Mouse (Mus musculus): ENCODE measurements at regions not wholly inside any gene's neighbourhood (a gene's known extent, or its start where the extent isn't known, plus 50 kb on each side); places are given as distances from the start of the nearest gene placed in this dataset.

DNA sequence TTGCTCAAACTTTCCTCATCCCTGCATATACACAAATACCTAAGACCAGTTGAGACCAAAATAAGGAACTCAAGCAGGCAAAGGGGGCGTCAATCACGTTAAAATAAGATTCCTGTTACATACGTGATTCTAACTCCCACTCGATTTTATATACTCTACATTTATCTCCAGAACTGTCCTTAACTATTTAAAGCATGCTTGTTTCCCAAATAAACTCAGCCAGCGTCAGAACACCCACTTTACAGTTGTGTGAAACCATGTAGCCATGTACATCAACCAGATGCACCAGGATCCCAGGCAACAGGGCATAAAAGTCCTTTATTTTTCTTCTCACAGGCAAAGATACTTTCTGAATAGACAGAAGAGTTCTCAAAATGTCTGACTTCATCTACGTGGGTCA is 61.5 kb downstream of the Ccna1 start:
- no peak for DNase-seq

DNA sequence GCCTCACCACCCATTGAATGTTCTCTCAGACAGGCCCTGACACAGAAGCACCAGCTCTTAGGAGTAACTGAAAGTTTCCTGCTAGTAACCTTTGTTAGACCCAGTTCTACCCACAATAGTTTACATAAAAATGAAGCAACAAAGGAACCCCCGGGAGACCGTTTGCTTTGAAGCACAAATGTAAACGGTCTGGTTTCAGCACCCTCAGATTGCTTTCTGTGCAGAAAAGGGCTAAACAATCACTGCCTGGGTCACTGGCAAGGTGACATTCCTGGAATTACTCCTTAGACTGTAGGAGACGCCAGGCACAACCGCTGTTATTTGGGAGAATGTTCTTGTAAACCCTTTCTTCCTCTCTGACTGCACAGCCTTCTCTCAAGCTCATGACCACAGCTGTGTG is 65.2 kb downstream of the Ccna1 start:
- DNase-seq, result peak; percentile 5

DNA sequence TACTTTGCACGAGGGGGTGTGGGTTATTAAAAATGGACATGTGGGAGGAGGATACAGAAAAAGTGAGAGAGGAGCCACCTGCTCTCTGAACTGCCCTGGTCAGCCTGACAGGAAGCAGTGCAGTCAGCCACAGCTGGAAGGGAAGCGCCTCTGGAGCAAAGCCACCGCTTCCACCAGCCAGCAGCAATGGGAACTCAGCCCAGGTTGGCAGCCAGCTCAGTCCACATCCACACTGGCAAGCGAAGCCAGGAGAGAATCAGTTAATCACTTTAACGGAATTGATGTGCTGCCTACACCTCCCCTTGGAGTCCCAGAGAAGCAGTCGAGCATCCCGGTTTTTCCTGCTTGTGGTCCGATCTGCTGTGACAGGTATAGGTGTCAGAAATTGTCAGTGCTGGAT is 65.9 kb downstream of the Ccna1 start:
- DNase-seq, result peak; percentile 79

DNA sequence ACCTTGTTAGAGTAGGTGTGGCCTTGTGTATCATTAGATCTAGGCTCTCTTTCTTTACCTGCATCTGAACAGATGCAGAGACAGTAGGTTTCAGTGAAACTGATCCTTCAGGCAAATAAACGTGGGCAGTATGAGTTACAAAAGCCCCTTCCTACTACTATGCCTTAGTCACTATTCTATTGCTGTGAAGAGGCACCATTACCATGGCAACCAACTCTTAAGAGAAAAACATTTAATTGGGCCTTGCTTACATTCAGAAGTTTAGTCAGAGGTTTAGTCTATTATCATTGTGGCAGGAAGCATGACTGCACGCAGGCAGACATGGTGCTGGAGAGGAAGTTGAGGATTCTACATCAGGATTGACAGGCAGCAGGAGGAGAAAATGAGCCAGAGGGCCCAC is 65.8 kb upstream of the Sertm1 start:
- no peak for DNase-seq

GRCm38 (mm10) chr3:54980312-54980711 is 64.6 kb upstream of the Sertm1 start:
- DNase-seq, result no peak

DNA sequence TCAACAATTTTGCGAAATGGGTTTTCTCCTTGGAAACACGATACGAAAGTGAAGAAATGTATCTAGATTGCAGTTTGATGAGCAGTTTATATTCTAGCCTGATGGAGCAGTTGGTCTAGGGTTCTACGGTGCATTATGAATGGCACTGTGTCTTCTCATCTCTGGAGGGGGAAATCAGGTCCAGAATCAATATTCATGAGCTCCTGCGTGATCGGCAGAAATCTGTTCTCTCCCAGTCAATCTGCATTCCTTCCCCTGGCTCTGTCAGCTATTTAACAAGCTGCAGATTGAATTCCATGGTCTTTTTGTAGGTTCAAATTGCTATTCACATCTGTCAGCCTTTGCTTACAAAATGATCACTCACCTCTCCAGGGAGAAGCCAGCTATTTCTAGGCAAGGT is 49.8 kb upstream of the Sertm1 start:
- no peak for DNase-seq
